Mouse (Mus musculus): ENCODE data around the gene Flt1.

Flt1 gene

DNA sequence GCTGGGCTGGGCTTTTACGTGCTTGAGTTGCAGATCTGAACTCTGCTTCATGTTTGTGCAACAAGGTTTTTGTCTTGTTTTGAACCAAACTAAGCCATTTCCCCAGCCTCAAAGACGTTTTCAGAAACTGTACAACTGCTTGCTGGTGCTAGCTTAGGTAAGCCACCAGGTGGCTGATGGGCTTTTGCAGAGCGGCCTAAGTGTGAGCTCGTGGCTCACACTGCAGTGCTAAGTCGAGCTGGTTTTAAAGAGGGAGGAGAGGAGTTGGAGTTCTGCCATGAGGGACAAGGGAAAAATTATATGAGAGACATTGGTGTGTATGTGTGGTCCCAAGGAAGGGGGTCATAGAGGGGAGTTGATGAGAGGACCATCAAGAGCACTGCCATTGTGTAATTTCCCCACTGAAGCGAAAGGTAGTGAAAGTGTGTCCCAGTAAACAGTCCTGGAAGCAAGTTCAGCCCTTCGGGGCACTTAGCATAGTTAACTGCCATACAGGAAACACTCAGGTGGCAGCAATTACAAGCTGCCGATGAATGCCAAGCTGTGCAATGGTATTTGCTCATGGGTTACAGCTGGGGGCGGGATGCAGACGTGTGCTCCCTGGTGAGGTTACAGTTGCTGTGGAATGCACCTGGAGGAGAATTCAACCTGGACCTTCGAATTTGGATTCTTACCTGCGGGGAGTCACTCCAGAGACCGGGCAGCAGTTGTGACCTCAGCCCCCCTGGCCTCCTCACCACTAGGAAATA is 173.8 kb downstream of the Flt1 start:
- no peak for DNase-seq (ENCODE audit: low read depth, low spot score)

DNA sequence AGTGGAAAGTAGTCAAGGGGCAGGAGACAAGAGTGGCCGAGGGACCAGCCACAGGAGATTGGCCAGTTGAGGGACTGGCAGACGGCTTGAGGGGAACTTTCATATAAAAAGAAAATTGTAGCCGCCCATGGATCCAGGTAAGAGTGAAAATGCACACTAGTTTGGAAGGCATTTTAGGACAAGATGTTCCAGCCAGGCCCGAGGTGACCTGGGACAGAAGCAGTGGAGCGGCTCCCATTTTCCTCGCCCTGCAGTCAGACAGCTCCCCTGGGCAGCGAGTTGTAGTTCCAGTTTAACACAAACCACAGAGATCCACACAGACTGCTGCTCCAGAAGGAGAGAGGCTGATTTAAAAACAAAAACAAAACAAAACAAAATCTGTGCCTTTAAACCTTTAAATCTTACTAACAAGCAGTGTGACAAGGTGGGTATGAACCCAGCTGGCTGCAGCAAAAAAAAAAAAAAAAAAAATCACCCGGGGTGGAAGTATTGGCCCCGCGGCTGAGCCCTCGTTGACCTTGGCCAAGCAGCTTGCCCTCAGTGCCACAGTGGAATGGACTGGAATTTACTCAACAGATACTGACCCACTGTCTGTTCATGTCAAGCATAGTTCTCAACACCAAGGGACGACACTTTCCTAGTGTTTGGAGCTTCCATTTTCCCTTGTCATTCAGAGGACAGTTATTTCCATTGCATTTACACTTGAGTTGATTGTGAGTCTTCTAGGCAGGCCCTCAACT is 176.6 kb downstream of the Flt1 start:
- no peak for DNase-seq (ENCODE audit: low read depth, low spot score)

DNA sequence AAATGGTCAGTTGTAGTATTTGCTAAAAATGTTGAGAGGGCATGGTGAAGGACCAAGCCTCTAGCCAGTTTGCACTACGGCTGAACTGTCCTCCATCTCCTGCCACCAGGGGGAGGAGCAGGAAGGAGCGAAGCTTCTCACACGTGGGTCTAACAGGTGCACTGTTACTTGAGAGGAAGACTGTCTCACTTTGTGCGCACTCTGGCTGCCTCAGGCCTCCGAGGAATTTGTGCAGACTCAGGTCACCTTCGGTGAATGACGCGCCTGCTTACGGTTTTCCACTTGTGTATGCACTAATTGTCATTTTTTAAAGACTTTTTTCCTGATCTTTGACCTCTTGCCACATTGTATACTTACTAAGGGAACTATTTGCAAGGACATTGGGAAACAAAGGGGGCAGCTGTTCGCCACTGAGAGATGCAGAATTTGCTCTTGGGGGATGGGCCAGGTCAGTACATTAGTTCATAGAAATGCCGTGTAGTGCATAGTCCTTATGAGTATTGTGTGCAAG is 180.0 kb downstream of the Flt1 start:
- no peak for DNase-seq (ENCODE audit: low read depth, low spot score)

DNA sequence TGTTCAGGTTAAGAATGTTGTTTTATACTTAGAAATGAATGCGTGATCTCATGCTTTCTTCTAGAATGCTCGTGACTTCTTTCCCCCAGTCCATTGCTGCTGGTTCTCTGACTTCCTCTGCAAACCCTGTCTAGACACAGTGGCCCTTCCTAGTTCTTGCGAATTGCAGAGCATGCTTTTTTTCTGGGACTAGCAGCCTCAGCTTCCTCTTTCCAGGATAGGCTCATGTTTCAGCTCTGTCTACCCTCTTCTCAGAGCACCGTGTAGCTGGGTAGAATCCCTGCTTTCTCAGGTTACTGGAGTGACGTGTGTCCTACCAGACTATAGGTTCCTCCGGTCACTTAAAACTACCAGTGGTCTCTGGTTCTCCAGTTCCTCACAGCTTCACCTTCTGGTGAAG is 183.5 kb downstream of the Flt1 start:
- no peak for DNase-seq (ENCODE audit: low read depth, low spot score)

DNA sequence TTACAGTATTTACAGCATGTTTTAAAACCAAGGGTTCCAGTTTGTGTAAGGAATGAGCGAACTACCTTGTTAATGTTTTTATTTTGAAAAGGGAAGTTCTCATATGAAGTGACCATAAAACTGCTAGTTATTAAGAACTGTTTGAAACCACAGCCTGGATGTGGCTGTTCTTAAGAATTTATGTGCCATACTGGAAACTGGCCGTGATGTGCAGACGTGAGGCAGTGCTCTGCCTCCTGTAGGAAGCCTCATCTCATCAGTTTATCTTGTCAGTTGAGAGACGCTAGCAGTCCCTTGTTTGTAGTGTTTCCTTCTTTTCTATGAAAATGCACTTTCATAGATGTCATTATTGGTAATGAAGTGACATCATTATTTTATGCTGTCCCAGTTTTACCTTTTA is 186.0 kb downstream of the Flt1 start:
- DNase-seq (ENCODE audit: low read depth, low spot score): no peak

DNA sequence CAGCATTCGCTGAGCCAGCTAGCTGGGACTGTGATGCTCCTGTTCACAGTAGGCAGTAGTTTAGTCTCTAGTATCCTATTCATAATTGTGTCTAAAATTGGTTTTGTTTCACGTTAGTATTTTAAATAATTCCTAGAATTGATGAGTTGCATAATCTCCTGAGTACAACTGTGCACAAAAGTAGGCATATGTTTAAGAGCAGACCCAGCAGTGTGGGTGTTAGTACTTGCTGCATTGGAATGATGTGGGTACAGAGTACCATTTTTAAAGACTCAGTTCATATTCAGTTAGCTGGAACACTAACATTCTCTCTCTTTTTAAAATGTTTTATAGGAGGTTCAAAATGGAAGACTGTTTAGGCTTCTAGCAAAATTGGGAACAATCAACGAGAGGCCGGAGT is 186.4 kb downstream of the Flt1 start:
- no peak for DNase-seq (ENCODE audit: low read depth, low spot score)

DNA sequence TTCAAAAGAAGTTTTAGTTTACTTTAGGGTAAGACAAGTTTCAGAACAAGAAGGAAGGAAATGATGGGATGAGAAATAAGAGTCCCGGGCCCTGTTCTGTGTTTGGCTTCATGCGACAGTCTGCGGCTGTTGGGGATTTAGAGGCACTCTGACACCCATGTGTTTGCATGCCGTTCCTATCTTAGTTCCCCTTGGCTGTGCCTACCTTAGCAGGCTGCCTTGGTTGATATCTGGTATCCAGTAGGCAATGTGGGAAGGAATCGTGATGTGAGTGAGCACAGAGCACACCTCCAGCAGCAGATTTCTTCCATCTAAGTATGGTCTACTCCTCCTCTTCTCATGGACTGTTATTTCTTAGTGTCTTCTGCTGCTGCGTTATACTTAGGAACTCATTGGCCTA is 193.8 kb downstream of the Flt1 start:
- DNase-seq (ENCODE audit: low read depth, low spot score): no peak

DNA sequence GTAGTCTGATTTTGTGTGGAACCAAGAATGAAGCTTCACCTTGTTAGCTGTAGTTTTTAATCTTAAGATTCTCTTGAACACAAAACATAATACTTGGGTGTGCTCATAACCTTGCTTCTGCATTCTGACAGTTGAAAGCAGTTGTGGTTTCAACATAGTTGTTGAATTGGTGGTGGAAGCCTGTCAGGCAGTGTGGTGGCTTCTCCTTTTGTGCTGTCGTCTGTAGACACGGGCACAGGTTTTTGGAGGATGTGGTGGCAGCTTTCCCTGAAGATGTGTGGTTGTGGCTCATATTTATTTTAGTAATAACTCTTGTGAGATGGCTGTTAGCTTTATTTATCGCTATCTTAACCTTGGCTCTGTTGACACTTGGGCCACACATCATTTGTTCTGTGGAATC is 198.0 kb downstream of the Flt1 start:
- DNase-seq (ENCODE audit: low read depth, low spot score): no peak

DNA sequence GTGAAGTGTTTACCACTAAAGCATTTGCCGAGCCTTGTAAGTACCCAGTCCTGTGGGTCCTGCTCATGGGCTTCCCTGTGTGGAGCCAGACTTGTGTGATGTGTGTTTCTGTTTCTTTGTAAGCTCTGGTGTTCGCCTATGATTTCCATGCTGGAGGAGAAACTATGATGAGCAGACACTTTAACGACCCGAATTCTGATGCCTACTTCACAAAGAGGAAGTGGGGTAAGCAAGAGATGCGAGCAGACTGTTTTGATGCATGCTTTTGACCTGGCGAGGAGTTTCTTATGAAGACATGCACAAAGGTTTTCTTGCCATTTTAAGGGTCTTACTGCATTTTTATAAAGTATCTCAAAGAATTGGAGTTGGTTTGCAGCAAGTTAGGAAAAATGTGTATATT is 198.8 kb downstream of the Flt1 start:
- no peak for DNase-seq (ENCODE audit: low read depth, low spot score)
